Mouse (Mus musculus): Measurements from ENCODE around the gene Ipo9.

Ipo9 gene

DNA sequence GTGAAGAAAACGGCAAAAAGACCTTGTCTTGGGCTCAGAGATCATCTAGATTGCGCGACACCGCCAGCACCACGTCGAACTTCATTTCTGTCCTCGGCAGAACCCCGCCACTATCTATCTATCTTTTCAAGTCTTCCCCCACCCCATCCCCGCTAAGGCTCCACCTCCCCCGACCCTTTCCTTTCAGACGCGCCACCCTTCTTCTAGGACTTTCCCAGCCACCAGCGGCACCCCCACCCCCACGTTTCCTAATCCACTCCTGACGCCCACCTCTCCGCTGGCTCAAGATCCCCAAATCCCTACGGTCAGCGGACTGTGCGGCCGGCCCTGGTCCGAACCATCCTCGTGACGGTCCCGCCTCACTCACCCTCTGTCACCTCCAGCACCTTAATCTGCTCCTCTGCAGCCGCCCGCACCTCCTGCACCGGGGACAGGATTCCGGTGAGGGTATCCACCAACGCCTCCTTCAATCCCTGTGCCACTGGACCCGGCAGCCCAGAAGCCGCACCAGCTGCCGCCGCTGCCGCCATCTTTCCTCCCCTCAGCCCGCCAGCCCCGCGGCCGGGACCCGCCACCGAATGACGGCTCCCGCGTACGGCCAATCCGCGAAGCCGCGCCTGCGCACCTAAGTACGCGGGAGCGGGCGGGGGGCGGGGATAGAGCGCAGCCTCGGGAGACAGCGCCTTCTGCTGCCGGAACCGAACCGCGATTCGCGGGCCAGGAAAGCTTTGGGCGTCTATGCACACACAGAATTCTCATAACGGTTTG is at the start of gene Ipo9:
TSS of gene Ipo9 (minus strand) at position 599 of the 768 bp plus-strand sequence.
- DNase-seq = peak; percentile 91

DNA sequence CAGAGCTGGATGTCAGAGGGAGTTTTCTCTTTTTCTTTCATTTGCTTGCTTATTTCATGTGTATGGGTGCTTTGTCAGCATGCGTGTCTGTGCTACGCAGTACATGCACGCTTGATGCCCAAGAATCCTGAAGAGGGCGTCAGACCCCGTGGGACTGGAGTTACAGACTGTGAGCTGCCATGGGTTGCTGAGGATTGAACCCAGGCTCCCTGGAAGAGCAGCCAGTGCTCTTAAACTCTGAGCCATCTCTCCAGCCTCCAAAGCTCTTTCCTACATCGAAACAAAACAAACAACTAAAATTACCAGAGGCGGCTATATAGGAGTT is 45.2 kb upstream of the Ipo9 start:
- no peak for DNase-seq

DNA sequence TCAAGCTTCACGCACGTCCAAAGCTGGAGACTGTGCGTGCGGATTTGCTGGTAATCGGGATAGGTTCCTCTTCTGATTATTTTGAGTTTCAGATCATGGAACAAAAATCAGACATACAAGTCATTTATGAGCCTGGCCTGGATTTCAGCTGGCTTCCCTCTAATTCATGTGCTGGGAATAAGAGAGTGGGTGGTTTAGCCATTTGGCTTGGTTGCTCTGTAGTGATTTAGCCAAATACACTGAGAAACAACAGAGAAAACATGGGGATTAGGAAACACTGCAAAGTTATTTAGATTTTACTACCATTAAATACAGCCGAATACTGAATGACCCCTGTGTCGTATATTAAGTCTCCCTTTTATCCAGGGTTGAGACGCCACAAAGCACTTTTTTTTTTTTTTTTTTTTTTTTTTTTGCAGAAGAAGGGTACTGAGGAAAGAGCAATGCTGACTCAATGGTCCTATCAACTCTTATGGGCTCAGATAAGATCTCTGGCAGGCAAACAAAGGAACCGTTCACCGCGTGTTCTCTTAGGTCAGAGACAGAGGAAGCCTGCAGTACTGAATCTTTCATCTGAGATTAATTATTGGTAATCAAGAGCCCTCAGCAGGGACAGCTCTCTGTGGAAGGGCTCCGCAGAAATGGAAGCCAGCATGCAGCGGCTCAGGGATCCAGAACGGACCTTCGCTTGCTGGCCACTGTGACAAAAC is 44.7 kb upstream of the Ipo9 start:
- DNase-seq = no peak

DNA sequence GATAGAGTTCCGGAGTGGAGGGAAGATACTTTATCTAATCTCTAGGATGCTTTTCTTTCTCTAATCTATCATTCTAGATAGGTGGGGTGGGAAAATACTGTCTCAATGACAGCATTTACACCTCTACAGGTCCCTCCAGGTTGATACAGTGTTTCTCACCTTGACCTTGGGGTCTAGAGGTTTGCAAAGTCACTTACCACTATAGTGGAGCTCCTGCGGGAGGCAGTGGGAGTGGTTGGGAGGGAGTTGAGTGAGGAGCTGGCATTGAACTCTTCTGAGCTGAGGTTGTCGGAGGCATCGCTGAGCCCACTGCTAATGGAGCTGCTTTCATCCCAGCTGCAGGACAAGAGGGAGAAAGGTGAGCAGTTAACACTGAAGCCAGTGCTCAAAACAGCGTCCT is 42.2 kb upstream of the Ipo9 start:
- no peak for DNase-seq

DNA sequence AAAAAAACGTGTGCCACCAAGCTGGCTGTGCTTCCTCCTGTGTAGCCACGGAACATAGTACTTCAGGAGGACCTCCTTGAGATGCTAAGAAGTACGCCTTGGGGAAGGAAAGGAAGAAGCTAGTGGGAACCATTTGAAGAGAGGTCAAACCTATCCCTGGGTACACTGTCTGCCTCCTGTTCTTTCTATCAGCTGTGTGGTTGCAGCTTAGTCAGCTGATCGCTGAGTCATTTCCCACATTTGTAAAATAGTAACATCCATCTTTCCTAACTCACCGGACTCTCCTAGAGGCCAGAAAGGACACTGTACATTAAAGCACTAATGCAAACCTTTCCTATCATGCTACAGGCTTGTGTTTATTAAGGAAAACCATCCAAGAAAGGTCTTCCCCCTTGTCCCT is 41.4 kb upstream of the Ipo9 start:
- no peak for DNase-seq

DNA sequence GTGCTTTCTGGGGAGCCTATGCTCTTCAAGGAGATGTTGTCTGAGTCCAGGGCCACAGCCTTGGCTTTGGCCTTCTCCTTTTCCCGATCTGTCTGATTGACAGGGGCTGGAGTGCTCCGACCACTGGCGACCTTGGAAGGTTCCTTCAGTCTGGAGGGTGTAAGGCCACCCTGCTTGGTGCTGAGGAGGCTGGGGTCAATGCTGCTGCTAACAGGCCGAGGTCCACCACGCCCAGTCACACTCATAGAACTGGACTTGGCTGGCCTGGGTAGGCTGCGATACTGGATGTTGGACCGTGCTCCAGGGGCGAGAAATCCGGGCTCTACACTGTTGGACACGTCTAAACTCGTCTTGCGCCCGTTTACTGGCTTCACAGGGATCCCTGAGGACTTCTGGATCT is 40.2 kb upstream of the Ipo9 start:
- DNase-seq = no peak

DNA sequence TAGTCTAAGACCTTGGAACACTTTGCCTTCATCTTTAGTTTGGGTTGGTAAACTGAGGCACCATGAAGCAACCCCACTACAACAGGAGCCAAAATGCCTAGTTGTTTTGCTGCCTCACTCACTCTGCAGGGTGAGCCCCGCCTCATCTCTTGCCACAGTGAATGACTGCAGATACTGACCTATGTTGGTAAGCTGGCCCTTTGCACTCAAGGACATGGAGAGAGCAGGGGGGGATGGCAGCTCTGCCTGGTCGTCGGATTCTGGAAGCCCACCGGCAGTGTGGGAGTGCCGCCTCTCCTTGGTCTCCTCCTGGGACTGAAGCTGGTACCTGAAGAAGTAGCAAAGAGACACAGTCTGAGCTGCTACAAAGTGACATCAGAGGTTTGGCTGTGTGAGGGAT is 37.2 kb upstream of the Ipo9 start:
- no peak for DNase-seq

DNA sequence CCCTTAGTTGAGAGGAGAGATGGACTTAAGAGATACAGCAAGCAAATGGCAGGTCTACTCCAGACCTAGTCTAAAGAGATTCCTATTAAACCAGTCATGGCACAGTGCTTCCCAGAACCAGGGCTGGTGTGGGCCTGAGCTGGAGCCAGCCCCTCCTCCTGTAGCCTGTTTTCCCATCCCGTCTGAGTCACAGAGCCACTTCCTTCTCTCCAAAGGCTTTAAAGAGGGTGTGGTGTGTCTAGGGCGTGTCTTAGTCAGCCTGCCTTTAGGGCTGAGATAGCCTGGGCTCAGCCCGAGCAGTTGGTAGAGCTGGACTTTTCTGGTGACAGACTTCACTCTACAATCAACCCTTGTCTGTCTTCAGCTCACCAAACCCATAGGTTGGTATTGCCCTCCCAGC is 36.6 kb upstream of the Ipo9 start:
- no peak for DNase-seq

DNA sequence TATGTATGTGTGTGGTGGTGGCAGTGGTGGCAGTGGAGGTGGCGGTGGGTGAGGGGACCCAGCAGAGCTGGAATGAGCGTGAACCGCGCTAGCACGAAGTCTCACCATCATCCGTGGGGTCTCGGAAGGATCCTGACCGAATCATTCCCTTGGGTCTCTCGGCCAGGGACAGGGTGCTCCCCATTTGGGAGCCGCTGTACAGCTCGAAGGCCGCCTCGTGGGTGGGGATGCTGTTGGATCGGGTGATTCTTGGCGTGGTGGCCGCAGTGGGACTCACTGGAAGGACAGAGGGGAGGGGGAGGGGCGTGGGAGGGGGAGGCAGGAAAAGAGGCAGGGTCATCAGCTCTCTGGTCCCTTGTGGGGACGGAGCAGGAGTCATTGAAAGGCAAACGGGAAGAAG is 35.4 kb upstream of the Ipo9 start:
- DNase-seq = no peak

DNA sequence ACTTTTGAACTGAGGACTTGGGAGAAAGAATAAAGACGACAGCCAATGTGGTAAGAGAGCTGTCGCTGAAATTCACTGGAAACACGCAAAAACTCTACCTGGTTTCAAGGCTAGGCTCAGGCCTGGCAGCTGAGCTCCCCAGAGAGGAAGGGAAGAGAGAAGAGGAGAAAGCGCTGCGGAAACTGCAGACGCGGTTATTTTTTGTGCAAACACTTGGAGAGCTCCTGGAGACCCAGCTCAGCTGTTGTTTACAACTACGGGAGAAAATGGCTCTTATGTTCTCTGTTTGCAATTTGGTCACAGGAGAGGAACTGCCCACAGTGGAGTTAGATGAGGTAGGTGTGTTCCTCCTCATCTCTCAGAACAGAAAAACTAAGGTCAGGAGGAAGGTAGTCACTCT is 32.4 kb upstream of the Ipo9 start:
- DNase-seq = no peak

DNA sequence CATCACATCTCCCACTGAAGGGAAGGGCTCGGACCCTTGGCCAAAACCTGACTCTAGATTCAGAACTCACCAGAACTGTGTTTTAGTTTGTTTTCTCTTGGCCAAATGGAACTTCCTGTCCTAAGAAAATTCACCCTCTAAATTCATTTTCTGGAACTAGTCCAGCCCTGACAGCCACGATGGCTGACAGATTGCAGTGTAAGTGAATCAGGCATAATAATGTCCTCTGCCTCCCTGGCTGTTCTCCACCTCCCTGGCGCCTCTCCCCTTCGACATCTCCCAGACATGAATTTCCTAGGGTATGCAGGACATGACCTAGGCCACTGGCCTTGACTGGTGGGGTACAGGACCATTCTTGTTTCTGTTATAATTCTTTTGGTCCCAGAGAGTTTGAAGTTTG is 32.0 kb upstream of the Ipo9 start:
- peak; percentile 48 for DNase-seq

DNA sequence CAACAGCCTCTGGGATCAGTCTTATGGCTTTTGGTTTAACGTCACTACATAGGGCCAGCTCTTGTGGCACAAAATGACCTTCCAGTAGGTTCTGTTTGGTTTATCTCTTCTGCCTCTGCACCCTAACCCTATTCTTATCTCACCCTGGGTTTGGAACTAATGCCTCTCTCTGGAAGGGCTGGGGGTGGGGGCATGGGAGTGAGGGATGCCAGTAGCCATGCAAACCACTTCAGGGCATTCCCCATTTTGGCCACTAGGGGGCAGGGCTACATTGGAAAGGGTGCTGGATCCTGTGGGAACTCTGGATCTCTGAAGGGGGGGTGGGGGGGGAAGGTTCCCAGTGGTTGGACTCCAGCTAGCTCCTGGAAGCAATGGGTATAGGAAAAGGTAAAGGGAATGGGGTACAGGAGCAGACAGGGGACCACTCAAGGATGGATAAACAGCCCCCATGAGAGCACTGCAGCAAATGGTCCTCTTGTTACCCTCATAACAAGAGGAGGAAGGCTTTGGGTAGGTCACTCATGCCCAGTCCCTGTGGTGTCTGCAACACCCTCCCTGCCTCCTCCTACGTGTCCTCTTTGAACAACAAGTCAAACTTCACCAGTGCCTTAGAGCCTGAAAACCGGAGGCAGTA is 30.9 kb upstream of the Ipo9 start:
- peak; percentile 58 for DNase-seq

DNA sequence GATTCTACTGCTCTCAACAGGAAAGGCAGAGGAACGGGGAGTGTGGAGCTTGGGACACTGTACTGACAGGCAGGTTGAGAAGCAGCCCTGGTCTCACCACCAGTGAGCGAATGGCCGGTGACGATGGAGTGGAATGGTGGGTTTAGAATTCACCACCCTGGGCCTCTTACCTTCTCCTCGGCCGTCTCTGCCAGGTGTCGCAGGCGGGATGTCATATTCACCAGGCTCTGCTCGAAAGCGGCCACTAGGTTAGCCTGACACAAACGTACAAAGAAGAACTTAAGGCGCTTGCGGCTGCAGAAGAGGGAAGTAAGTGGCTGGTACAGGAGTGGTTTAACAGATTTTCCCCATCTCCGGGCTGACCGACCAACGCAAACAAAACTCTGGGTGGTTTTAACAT is 30.2 kb upstream of the Ipo9 start:
- no peak for DNase-seq

DNA sequence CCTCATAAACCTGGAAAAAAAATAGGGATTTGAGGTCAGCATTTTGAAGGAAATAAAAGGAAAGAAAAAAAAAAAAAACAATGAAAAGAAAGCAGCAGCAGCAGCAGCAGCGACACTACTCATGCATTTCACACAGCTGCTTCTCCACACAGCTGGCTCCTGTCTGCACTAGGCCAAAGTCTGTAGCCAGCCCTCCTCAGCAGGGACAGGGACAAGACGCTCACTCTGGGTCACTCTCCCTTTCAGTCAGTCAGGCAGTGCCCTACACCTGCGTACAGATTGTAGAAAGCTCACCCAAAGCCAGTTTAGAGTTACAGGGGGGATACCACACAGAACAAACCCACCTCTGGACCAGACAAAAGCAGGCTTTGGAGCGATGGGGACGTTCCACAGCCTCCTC is 27.6 kb upstream of the Ipo9 start:
- DNase-seq = no peak

DNA sequence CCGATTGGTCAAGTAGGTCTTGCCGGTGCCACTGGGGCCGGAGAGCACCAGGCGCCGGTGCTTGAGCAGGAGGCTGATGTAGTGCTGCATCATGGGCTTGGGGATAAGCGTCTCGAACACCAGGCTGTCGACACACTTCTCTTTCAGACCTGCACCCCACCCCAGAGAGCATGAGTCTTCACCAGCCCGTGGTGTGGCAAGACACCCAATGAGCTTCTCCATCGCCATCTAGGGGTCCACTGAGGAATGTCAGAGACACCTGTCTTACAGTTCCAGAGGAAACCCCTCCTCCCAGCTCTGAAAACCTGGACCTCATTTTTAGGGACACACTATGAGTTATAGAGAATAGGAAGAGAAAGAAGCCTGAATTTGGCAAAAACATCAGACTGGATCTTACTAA is 22.0 kb upstream of the Ipo9 start:
- DNase-seq = peak; percentile 36

DNA sequence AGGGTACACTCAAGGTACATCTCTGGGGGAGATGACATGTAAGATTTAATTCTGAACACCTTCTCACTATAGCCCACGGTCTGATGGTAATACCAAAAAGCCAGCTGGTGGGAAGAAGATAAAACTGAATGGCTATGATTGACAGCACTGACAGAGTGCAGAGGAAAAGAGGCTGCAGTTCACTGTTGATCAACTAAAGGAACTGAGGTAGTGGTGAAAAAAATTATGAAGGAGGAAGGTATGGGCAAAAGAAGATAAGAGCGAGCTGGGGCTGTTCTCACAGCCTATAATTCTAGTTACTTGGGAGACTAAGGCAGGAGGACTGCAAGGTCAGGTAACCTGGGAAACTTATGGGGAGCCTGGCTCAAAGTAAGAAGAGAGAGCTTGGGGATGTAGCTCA is 21.1 kb upstream of the Ipo9 start:
- DNase-seq = no peak

DNA sequence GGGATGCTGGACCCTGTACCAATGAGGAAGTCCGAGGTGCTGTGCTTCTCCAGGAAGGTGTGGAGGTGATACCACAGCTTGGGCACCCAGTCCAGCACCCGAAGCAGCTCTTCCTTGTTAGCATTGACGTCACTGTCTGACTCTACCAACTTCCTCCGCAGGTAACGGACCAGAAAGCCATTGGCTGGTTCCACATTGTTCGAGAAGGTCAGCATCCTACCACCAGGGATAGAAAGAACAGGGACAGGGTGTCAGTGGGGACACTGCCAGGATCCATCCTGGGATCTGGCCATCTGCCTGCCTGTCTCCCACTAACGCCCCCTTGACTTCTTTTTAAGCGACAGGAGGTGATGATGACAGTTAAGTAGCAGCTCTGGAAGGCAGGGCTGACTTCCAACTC is 19.6 kb upstream of the Ipo9 start:
- DNase-seq = no peak

DNA sequence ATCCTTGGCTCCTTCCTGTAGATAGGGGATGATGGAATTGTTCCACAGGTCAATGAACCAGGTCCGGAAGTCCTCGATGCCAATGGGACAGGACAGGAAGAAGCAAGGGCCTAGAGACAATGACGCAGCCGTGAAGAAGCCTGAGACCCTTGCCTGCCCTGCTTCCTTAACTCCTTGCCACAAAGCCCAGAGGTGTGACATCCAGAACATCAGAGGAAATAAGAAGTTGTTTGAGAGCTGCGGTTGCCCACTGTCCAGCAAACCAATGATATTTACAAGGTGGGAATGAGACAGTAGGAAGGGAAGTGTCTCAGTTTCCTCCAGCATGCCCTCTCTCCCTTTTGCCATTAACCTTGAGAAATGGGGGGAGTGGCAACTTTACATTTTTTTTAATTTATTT is 18.6 kb upstream of the Ipo9 start:
- DNase-seq = no peak

DNA sequence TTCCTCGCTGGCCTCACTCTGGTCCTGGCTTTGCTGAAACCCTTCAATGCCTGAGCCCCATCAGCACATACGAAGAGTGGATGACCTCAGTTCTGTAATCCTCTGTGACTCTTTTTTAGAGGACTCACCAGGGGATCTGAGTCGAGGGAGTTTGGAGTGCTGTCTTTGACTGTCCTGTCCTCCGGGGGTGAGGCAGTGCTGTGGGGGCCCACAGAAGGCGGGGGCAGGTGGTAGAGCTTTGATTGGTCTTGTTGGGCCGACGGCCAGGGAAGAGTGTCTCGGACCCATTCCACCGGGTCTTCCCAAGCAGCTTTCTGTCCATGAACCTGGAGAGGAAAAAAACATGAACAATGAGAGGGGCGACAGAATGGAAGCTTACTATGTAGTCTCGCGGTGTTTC is 13.2 kb upstream of the Ipo9 start:
- DNase-seq = no peak

DNA sequence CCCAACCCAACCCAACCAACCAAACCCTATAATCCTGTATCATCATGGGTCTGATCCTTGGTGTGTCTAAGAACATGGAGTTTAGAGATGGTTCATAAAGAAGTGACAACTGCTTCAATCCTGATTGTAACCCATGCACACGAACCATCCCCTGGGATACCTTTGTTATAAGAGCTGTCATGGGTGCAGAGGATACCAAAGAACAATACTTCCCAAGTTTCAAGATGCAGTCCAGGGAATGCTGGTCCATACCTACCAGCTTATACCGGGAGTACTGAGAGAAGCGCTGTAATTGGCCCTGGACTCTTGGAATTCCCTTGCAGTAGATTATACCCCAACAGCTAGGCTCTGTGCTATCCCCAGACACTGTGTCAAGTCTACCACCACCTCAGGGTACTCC is 11.6 kb upstream of the Ipo9 start:
- no peak for DNase-seq

DNA sequence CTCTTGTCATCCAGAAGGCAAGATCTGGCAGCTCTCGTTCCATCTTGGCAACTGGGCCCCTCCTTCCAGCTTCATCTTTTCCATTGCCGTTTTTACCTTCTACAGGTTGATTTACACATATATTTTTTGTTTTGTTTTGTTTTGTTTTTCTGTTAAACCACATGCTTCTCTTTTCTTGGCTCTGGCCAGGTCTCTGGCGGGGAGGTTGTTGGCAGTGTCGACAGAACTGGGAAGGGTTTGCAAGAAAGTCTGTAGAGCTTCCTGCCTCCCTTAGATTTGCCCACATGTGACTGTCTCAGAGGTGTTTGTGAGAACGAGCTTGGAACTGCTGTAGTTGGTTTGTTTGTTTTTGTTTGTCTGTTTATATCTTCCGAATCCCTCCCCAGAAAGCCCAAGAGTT is 10.7 kb upstream of the Ipo9 start:
- DNase-seq = no peak

DNA sequence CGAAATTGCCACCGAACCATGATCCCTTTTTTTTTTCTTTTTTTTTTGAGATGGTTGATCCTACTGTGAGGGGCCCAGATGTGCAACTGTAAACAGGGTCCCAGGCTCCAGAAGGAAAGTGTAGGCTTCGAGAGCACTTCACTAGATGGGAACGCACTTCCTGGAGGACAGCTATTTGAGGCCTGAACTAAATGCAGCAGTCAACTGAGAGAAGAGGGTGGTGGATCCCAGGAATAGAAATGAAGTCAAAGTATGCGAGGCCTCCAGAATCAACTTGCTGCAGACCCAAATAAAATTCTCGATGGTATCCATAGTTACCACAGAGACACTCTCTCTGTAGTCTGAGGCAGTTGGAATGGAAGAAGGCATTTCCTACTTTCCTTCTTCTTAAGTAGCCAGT is 8.5 kb upstream of the Ipo9 start:
- DNase-seq = no peak

DNA sequence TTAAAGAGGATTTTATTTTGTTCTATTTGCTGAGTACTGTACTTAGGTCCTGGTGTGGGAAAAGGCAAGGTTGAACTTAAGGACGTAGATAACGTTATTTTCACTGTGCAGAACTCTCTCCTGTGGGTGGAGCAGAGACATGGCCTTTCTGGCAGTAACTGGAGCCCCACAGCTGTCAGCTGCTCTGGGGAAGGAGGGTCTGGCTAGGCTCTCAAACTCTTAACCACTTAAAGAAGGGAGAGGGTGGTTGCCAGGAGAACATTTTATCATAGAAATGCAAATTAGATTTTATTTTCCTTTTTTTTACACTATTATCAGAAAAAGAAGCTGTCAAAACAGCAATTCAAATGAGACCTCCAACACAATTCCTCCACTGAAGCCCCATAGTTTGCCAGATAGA is 5.5 kb upstream of the Ipo9 start:
- no peak for DNase-seq

DNA sequence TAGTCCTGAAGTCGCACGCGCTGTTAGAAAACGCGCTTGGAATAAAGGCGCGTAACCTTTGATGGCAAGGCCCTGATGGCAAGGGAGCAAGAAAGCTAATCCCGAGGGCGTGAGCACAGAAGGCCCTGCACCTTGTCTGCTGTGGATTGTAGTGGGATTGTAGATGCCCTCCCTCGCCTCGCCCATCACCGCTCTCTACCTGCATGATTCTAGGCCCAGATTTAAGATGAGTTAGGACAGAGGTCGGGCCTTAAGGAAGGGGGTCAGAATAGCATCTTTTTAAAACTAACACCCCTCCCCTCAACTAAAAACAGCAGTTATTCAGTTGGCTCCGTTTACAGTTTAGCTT is 344 bp upstream of the Ipo9 start:
- no peak for DNase-seq

DNA sequence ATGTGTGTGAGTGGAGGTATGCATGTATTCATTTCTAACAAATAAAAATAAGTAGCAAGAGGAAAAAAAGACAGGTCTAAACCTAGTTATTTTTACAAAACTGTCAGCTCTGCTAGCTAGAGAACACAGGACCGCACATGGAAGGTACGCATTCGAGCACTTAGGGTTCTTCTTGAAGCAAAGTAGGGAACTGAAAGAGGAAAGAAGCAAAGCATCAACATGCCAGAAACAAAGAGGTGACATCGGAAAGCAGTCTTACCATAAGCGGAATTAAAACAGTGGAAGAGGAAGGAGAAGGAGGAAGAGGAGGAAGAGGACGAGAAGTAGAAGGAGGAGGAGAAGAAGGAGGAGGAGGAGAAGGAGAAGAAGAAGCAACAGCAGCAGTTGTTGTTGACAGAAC is 2.9 kb downstream of the Ipo9 start:
- no peak for DNase-seq

Data from kidney, adult 9 months (tissue).